Mouse (Mus musculus): ENCODE measurements around the gene Hmgb1.
A peak's percentile ranks its signal among the peaks of the same experiment; 100 is the strongest.

Gene Hmgb1

DNA sequence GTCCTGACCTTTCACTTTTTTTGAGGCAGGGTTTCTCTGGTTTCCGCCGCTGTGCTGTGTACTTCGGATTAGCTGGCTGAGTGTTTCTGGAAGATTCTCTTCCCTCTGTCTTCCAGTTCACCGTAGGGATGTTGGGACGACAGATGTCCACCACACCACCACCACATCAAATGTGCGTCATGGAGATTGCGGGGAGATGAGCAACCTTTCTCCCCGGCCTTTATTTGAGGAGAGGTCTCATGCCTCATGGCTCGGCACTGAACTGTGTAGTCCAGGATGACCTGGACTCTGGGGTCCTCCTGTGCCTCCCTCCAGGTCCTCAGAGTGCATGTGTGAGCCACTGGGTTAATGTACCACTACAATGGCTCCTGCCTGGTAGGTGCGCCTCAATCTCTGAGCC is 115.5 kb downstream of the Hmgb1 start:
- no peak for DNase-seq (ENCODE audit: extremely low read depth, low read depth, low spot score)

DNA sequence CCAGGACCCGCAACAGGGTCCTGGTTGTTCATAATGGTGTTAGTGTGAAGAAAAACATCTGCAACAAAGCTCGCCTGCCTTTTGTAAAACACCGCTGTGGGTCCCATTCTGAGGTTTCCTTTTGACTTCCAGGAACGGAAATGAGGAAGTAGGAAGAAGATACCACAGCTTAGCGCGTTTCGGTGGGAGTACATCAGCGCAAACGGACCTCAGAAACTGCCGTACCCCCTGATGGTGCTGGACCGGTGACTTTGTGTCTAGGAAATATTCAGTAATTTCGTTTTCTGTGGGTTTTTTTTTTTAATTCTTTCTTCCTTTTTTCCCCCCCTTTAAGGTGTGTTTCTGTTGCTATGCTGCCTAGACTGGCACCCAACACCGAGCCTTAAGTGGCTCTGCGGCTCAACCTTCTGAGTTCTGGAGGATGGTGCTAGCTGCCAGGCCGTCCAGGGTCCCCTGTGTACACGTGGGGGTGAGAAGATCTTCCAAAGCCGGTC is 116.0 kb downstream of the Hmgb1 start:
- DNase-seq (ENCODE audit: extremely low read depth, low read depth, low spot score) = no peak

- DNase-seq (ENCODE audit: extremely low read depth, low read depth, low spot score) = no peak
These were observed 116.8 kb downstream of the Hmgb1 start for GRCm38 (mm10) chr5:149067501-149067961.

DNA sequence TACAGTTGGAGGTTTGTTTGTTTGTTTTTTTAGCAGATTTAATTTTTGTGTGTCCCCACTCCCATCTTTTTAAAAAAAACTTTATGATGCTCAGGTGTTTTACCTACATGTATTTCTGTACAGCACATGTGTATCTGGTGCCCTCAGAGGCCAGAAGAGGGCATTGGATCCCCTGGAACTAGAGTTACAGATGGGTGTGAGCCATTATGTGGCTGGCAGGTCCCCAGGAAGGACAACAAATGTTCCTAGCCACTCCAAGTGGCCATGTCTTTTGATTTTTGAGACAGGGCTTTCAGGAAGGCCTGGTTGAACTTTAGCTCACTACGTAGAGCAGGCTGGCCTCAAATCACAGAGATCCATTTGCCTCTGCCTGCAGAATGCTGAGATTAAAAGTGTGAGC is 121.5 kb downstream of the Hmgb1 start:
- DNase-seq (ENCODE audit: extremely low read depth, low read depth, low spot score) = no peak

DNA sequence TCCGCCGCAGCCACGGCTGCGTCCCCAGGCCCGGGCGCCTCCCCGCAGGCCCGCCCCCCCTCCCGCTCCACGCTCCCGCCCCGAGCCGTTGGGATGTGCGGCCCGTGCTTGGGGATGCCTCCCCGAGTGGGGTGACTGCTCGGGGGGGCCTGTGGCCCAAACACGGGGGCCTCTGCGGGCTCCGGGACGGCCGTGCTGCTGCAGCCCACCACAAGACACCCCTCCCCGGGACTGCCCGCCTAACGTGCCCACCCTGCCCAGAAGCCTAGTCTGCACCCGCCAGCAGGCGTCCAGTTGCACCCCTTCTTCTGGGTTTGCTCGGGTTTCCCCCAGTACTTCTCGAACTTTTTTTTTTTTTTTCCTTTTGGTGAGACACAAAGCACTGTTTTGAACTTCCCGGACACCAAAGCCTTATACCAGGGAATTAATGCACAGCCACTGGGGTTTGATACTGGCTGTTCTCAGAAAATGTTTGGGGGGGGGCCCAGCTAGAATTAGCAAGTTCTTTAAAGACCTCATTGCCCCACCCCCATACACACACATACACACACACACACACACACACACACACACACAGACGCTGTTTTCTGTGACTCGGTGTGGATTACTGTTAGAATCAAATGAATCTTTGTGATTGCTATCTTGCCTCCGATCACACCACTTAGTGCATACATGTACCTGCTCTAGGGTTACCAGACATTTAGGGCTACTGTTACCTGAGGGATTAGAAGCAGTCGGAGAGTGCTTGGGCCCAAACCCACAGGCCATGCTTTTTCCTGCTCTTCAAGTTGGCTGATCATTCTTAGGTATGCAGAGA is 130.7 kb downstream of the Hmgb1 start:
- no peak for DNase-seq (ENCODE audit: extremely low read depth, low read depth, low spot score)

DNA sequence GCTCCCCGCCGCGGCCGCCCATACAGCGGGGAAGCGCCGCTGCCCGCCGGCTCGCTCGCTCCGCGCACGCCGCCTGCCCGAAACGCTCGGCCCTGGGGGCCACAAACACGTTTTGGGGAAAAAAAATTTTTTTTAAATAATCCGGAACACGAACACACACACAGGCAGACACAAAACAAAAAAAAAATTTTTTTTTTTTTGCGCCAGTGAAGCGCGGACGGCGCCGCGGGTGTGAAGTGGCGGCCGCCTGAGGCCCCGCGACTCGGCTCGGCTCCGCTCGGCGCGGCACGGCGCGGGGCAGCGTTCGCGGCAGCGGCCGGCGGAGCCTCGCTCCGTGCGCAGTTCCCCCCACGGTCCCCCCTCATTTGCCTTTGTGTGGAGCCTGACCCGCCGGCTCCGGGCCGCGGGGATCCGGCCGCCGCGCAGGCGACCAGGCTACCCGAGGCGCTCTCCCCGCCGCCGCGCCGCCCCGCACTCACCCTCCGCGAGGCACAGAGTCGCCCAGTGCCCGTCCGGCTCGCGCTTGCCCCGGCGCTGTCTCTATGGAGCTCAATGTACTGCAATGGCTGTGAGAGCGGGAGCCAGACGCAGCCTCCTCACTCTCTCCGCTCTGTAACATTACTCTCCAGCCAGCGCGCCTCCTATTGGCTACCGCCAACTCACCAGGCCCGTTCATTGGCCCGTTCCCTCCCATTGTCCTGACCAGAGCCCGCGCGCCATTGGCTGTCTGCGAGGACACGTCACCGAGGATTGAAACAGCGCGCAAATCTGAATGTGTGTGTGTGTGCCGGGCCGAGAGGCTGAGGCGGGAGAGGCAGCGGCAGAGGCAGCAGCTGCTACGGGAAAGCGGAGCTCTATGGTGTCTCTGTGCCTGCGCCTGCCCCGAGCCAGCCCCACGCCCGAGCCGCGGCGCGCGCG is 131.6 kb downstream of the Hmgb1 start:
- peak; percentile 67 for DNase-seq (ENCODE audit: extremely low read depth, low read depth, low spot score)

DNA sequence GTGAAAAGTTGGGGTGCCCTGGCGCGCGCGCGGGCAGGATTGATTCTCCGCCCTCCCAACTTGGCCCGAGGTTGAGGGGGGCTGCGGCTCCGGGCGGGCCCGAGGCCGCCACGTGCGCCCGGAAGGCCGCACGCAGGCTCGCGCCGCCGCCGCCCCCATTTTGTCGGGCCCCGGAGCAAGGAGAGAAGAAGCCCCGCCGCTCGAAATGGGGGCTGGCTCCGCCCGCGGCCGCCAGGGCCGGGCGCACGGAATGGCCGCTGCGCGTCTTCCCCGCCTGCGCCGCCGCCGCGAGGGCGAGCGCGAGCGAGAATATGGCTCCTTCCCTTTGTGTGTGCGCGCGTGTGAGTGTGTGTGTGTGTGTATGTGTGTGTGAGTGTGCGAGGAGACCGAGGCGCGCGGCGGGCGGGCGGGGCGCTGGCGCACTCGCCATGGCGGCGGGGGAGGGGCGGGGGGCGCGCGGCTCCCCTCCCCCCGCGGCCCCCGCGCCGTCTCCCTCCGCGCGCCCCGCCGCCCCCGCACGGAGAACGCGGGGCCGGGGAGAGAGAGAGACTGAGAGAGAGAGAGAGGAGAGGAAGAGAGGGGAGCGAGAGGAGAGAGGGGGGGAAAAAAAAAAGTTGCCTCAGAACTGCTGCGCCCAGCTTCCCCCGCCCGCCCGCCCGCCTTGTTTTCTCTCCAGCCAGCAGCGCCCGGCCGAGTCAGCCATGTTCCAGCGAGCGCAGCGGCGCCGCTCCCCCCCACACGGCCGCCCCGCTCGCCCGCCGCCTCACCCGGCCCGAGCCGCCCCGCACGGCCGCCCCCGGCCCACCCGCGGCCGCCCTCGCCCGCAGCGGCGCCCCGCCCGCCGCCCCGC is 132.5 kb downstream of the Hmgb1 start:
- DNase-seq (ENCODE audit: extremely low read depth, low read depth, low spot score) = no peak

DNA sequence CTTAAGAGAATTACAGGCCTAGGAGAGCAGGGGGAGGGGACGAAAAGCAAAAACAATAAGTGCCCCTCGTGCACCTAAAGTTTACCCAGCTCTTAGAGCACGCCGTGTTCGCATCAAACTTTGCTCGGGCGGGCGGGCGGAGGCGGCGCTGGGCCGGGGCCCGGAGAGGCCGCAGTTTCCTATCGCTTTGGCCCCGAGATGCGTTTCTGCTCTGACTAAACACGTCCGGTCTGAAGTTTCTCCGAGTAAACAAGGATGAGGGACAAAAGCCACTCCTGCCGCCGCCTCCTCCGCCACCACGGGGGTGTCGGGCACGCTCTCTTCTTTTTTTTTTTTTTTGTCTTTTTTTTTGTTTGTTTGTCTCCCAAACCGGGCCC is 133.1 kb downstream of the Hmgb1 start:
- no peak for DNase-seq (ENCODE audit: extremely low read depth, low read depth, low spot score)

DNA sequence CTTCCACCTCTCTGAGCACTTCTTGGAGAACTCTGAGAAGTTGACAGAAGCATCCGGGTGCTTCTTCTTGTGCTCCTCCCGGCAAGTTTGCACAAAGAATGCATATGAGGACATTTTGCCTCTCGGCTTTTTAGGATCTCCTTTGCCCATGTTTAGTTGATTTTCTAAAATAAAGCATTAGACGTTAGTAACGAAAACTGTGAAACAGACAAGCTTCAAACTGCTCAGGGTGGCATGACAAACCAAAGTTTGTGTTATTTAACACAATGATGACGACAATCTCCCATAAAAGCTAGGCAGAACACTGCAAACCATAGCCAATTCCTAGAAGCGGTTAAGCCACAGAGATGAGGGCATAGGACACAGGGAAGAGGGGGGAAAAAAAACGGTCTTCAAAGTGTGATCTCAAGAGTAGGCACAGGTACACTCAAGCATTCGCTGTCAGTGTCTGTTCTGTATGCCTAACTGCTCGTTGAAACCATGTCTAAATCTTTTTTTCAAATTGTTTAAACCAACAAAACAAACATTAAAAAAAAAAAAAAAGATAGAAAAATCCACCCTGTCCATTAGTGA is 133.6 kb downstream of the Hmgb1 start:
- no peak for DNase-seq (ENCODE audit: extremely low read depth, low read depth, low spot score)

- DNase-seq (ENCODE audit: extremely low read depth, low read depth, low spot score) = no peak
These were observed 134.9 kb downstream of the Hmgb1 start for GRCm38 (mm10) chr5:149049435-149049834.

GRCm38 (mm10) chr5:149048961-149049360 is 135.3 kb downstream of the Hmgb1 start:
- DNase-seq (ENCODE audit: extremely low read depth, low read depth, low spot score) = no peak

DNA sequence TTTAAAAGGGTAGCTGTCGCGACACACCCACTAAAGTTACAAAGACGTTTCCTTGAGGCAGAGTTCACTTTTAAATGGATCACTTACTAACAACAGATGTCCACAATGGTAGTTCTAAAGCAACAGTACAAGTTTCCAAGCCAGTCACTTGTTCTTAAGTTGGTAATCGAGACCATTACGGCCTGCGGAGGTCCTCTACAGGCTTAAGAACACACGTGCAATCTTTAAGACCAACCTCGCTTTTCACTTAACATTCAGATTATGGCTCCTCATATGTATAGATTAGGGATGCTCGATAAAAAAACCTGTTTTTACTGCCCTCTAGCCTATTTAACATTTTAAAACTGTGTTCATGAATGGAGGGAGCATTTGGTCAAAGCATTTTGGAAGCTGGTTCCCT is 137.6 kb downstream of the Hmgb1 start:
- DNase-seq (ENCODE audit: extremely low read depth, low read depth, low spot score) = no peak

DNA sequence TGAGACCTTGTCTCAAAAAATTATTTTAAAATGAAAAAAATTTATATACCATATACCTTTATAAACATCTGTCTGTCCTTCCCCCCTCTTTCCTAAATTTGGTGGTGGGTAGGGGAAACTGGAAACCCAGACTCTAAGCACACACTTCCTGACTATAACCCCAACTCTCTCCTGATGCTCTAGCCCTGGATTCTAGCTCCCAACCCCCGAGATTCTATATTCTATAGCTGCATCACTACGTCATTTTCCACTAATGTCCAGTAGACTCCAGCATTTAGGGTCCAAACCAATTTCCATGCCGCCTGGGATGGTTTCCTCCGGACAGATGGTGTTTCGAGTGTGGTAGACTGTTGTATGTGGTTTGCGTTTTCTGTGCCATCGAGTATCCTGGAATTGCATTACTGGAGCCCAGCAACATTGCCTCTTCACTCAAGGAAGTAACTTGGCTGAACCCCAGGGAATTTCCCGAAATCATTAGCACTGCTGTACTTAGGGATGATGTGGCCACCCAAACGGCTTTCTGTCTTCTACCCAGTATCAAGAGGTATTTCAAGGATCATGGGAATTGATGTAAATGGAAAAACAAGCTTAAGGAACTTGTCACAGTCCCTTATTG is 138.7 kb downstream of the Hmgb1 start:
- DNase-seq (ENCODE audit: extremely low read depth, low read depth, low spot score) = no peak

- no peak for DNase-seq (ENCODE audit: extremely low read depth, low read depth, low spot score)
These were observed 139.2 kb downstream of the Hmgb1 start for GRCm38 (mm10) chr5:149045054-149045453.

- DNase-seq (ENCODE audit: extremely low read depth, low read depth, low spot score) = no peak
These were observed 140.2 kb downstream of the Hmgb1 start for GRCm38 (mm10) chr5:149044067-149044466.

GRCm38 (mm10) chr5:149043240-149043639 is 141.0 kb downstream of the Hmgb1 start:
- no peak for DNase-seq (ENCODE audit: extremely low read depth, low read depth, low spot score)

GRCm38 (mm10) chr5:149039825-149040224 is 144.5 kb downstream of the Hmgb1 start:
- no peak for DNase-seq (ENCODE audit: extremely low read depth, low read depth, low spot score)

GRCm38 (mm10) chr5:149037729-149038128 is 146.6 kb downstream of the Hmgb1 start:
- DNase-seq (ENCODE audit: extremely low read depth, low read depth, low spot score) = no peak

- no peak for DNase-seq (ENCODE audit: extremely low read depth, low read depth, low spot score)
These were observed 147.4 kb downstream of the Hmgb1 start for GRCm38 (mm10) chr5:149036920-149037319.

DNA sequence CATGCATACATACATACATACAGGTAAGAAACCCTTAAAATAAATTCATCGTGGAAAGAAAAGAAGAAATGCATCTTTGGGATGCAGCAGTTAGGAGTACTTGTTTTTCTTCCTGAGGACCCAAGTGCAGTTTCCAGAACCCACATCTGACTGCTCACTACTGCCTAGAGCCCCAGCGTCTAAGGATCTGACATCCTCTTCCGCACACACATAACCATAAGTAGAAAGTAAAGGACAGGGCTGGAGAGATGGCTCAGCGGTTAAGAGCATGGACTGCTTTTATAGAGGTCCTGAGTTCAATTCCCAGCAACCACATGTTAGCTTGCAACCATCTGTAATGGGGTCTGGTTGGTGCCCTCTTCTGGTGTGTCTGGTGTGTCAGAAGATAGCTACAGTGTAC is 151.9 kb downstream of the Hmgb1 start:
- DNase-seq (ENCODE audit: extremely low read depth, low read depth, low spot score) = no peak

Measured in fat pad, adult 2 months (tissue).